Comparison of ENCODE assay signal across 24 mouse cellular contexts in the genomic region with DNA sequence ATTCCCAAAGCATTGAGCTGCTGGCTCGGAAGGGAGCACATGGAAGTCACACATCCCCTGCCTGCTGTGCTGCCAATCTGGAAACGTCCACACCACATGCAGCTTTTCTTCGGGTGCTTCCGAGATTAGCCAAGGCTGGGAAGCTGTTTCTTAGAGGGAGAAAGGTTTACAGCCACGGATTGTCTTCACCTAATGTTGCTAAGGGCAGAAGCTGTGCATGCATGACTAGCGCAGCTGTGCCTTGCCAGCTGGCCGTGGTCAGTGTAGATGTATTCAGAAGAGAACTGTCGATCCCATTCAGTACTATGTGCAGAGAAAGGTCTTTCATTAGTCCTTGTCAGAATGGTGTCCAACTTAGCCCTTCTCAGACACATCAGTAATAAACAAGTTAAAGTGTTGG.
A peak's percentile ranks its signal among the peaks of the same experiment; 100 is the strongest.
DNase-seq lines count a peak whose midpoint lies in the region; ATAC-seq and TF ChIP-seq lines count a peak whose summit lies in the region.
"Had no signal": no experiment of that assay in that cellular context is flagged by ENCODE, and none has a peak within 500 bp of the region (broad histone marks: within the 10 kb centered on the region; RNA-seq: fewer than 3 reads in every experiment).

No protein-coding gene starts in this region.

- TF ChIP-seq CTCF in layer of hippocampus, adult 2 months (conservative IDR thresholded peaks at IDR 0.05), result no peak
- TF ChIP-seq CTCF in CH12.LX (conservative IDR thresholded peaks at IDR 0.05 in 1 of 2, IDR thresholded peaks at IDR 0.05 in 1 of 2; ENCODE audit: low read depth in 2 of 2, low read length in 2 of 2), result no peak

- H3K36me3 ChIP-seq in CH12.LX (replicated peaks in 1 of 2; ENCODE audit: control insufficient read depth in 1 of 2, insufficient read depth in 1 of 2, low read length in 1 of 2), result peaks cover 23 to 67% of the 10 kb centered on the region in 2 experiments
- H3K36me3 ChIP-seq in hindbrain, embryonic 14.5 days (replicated peaks; ENCODE audit: control insufficient read depth, insufficient read depth), result 0 out of 2 replicates have a peak, but pooled peaks cover 5% of the 10 kb centered on the region

- no peak for TF ChIP-seq POLR2A in CH12.LX (IDR thresholded peaks at IDR 0.05; ENCODE audit: low read depth, low read length)

- DNase-seq in cerebellum, adult 11-12 months, result peak; percentile 12
- DNase-seq in cerebellum, adult 11 months, result no peak
- DNase-seq in layer of hippocampus, adult 9-11 months, result peak; percentile 37
- no peak for DNase-seq in layer of hippocampus, adult 2 months (ENCODE audit: low spot score in 2 of 2)
- DNase-seq in CH12.LX (ENCODE audit: extremely low read depth), result no peak
- no peak for DNase-seq in hindbrain, embryonic 14.5 days (ENCODE audit: low spot score)
- DNase-seq in ovary, postnatal 10 days (ENCODE audit: low spot score), result no peak
- no peak for DNase-seq in ovary, postnatal 36 days (ENCODE audit: low spot score)
- DNase-seq: adrenal gland, postnatal 10 days; gastrocnemius, postnatal 25 days; heart, adult 2 months; heart, postnatal 4 days; kidney, postnatal 4 days; liver, postnatal 0 days; lung, postnatal 14 days; retina, postnatal 1 day had no signal

- no peaks in the 10 kb centered on the region for H3K9me3 ChIP-seq in CH12.LX (replicated peaks; ENCODE audit: low read length)
- no peaks in the 10 kb centered on the region for H3K9me3 ChIP-seq in hindbrain, embryonic 14.5 days (ENCODE audit: control insufficient read depth, low read length)
- H3K9me3 ChIP-seq: embryonic facial prominence, embryonic 15.5 days; forebrain, embryonic 10.5 days; G1E; limb, embryonic 15.5 days; megakaryocyte, embryonic 14.5 days had no signal

- WGBS in hindbrain, embryonic 14.5 days, result 58% methylated on average over 8 of the region's 8 CpGs

- ATAC-seq in hindbrain, embryonic 14.5 days (ENCODE audit: low FRiP score), result peak; percentile 82; the same call in 1 of the 2 replicates
- ATAC-seq: activated CD4-positive, CD25-positive, alpha-beta regulatory T cell, adult 4 months; CD4-positive, CD25-positive, alpha-beta regulatory T cell, adult 4 months; intestine, embryonic 16.5 days; liver, postnatal 0 days had no signal

- H3K27me3 ChIP-seq in CH12.LX (replicated peaks), result no peaks in the 10 kb centered on the region
- no peaks in the 10 kb centered on the region for H3K27me3 ChIP-seq in hindbrain, embryonic 14.5 days (ENCODE audit: control insufficient read depth, insufficient read depth, low read length)
- H3K27me3 ChIP-seq: embryonic facial prominence, embryonic 15.5 days; limb, embryonic 15.5 days; megakaryocyte, embryonic 14.5 days had no signal

- H3K9ac ChIP-seq in CH12.LX (ENCODE audit: insufficient read depth, low read depth), result no peak overlapping the region
- no peak overlapping the region for H3K9ac ChIP-seq in hindbrain, embryonic 14.5 days
- H3K9ac ChIP-seq: embryonic facial prominence, embryonic 15.5 days; limb, embryonic 15.5 days; liver, postnatal 0 days had no signal

- in situ Hi-C loops in CH12.LX (cut with MboI; ENCODE audit: low pct_ligation_motif_present, low pct_unique_long_range_greater_than_20kb, low sequenced_read_pairs), result no loop called here

- H3K4me1 ChIP-seq in CH12.LX (ENCODE audit: control insufficient read depth in 1 of 2, insufficient read depth in 2 of 2), result peaks cover 53 to 73% of the 10 kb centered on the region in 2 experiments
- H3K4me1 ChIP-seq in hindbrain, embryonic 14.5 days (replicated peaks; ENCODE audit: control insufficient read depth, insufficient read depth, low read length), result no peaks in the 10 kb centered on the region
- H3K4me1 ChIP-seq: embryonic facial prominence, embryonic 15.5 days; forebrain, embryonic 10.5 days; limb, embryonic 15.5 days had no signal

- no peak for TF ChIP-seq RAD21 in CH12.LX (IDR thresholded peaks at IDR 0.05; ENCODE audit: low read depth, low read length)

- dilution Hi-C loops in CH12.LX (cut with MboI; ENCODE audit: extremely low pct_ligation_motif_present, extremely low pct_unique_long_range_greater_than_20kb, low sequenced_read_pairs), result no loop called here

- no peaks in the 10 kb centered on the region for H3K79me2 ChIP-seq in CH12.LX (replicated peaks; ENCODE audit: control insufficient read depth, extremely low read depth, insufficient read depth, poor library complexity, severe bottlenecking)

- no peak overlapping the region for H3K4me3 ChIP-seq in layer of hippocampus, adult 2 months
- no peak overlapping the region for H3K4me3 ChIP-seq in CH12.LX (replicated peaks in 1 of 3; ENCODE audit: low read depth in 2 of 3, low read length in 2 of 3, poor library complexity in 1 of 3)
- no peak overlapping the region for H3K4me3 ChIP-seq in hindbrain, embryonic 14.5 days (replicated peaks; ENCODE audit: low read length)
- H3K4me3 ChIP-seq: embryonic facial prominence, embryonic 15.5 days; forebrain, embryonic 10.5 days; heart, adult 2 months; limb, embryonic 15.5 days; megakaryocyte, embryonic 14.5 days had no signal

- no peak; the same call in 1 of the 2 replicates for TF ChIP-seq EP300 in CH12.LX (IDR thresholded peaks at IDR 0.05; ENCODE audit: low read length)

- H3K4me2 ChIP-seq in CH12.LX (ENCODE audit: insufficient read depth, low read depth, poor library complexity, severe bottlenecking), result no peak overlapping the region
- H3K4me2 ChIP-seq in hindbrain, embryonic 14.5 days (replicated peaks), result no peak overlapping the region
- H3K4me2 ChIP-seq: embryonic facial prominence, embryonic 15.5 days; limb, embryonic 15.5 days had no signal

- no peak overlapping the region for H3K27ac ChIP-seq in layer of hippocampus, adult 2 months
- peak overlapping the region; percentile 89 for H3K27ac ChIP-seq in CH12.LX (ENCODE audit: insufficient read depth, low read depth)
- peak overlapping the region; percentile 26; the same call in 1 of the 2 replicates for H3K27ac ChIP-seq in hindbrain, embryonic 14.5 days
- H3K27ac ChIP-seq: embryonic facial prominence, embryonic 15.5 days; forebrain, embryonic 10.5 days; heart, adult 2 months; limb, embryonic 15.5 days had no signal

TF ChIP-seq in CH12.LX, 34 proteins besides CTCF, POLR2A, EP300 and RAD21:
- no peak for TF ChIP-seq RCOR1 (conservative IDR thresholded peaks at IDR 0.05; ENCODE audit: low read depth, low read length)
- no peak for TF ChIP-seq HCFC1 (IDR thresholded peaks at IDR 0.05; ENCODE audit: low read depth, low read length)
- no peak for TF ChIP-seq ZC3H11A (IDR thresholded peaks at IDR 0.05; ENCODE audit: low read depth, low read length)
- no peak for TF ChIP-seq TCF12 (IDR thresholded peaks at IDR 0.05; ENCODE audit: low read depth, low read length)
- no peak for TF ChIP-seq SIN3A (IDR thresholded peaks at IDR 0.05; ENCODE audit: low read length)
- TF ChIP-seq MYC (IDR thresholded peaks at IDR 0.05; ENCODE audit: low read depth, low read length), result no peak
- no peak for TF ChIP-seq ZMIZ1 (IDR thresholded peaks at IDR 0.05; ENCODE audit: low read depth, low read length)
- no peak for TF ChIP-seq GABPA (IDR thresholded peaks at IDR 0.05; ENCODE audit: insufficient replicate concordance, low read depth, low read length)
- no peak for TF ChIP-seq USF1 (IDR thresholded peaks at IDR 0.05; ENCODE audit: low read depth, low read length)
- no peak for TF ChIP-seq USF2 (conservative IDR thresholded peaks at IDR 0.05; ENCODE audit: low read depth, low read length)
- no peak for TF ChIP-seq KAT2A (IDR thresholded peaks at IDR 0.05; ENCODE audit: insufficient replicate concordance, low read length)
- TF ChIP-seq SMC3 (IDR thresholded peaks at IDR 0.05; ENCODE audit: low read depth, low read length), result no peak
- TF ChIP-seq MEF2A (IDR thresholded peaks at IDR 0.05; ENCODE audit: borderline replicate concordance, low read depth, low read length), result no peak
- no peak for TF ChIP-seq IRF4 (IDR thresholded peaks at IDR 0.05; ENCODE audit: low read depth, low read length)
- TF ChIP-seq MXI1 (IDR thresholded peaks at IDR 0.05; ENCODE audit: low read depth, low read length), result no peak
- TF ChIP-seq MAFK (IDR thresholded peaks at IDR 0.05; ENCODE audit: insufficient replicate concordance, low read length), result no peak
- no peak for TF ChIP-seq CHD2 (IDR thresholded peaks at IDR 0.05; ENCODE audit: low read length)
- TF ChIP-seq ZKSCAN1 (IDR thresholded peaks at IDR 0.05; ENCODE audit: borderline replicate concordance, low read depth, low read length), result no peak

Comparison
In these comparisons a context has a peak if more than half of its experiments do, and no peak if none do; other contexts are left out.
1. DNase-seq: peak in cerebellum, adult 11-12 months (single experiment) and layer of hippocampus, adult 9-11 months (single experiment); none in cerebellum, adult 11 months (single experiment), layer of hippocampus, adult 2 months (0 of 2), CH12.LX (single experiment), hindbrain, embryonic 14.5 days (single experiment), ovary, postnatal 10 days (single experiment) and ovary, postnatal 36 days (single experiment).